Mouse (Mus musculus) layer of hippocampus, postnatal 36 days (tissue): ENCODE measurements around the gene Lamp2. TPM values are rescaled to one million over a fixed set of nuclear protein-coding genes. Genes with fewer than 3 reads are reported as not detected.
"Not testable (repeated sequence)": the region's sequence is repeated elsewhere in the genome, so short reads cannot be mapped to it uniquely, and the experiment has no call there.

Experiments
- DNase-seq, 2 experiments: peaks; one replicate each; pipeline ENCODE4 v3.0.0; 2022
- total RNA-seq, 2 experiments: library from RNA; stranded (reverse); gene quantifications; 2 replicates each; pipeline ENCODE4 v1.2.3; 2021

Lamp2 gene
- total RNA-seq, 2 experiments from 2014 or later: 67.3 to 71.6 TPM

GRCm38 (mm10) chrX:38426043-38426442 is 30.2 kb downstream of the Lamp2 start:
- DNase-seq: no peak

GRCm38 (mm10) chrX:38423096-38423495 is 33.2 kb downstream of the Lamp2 start:
- DNase-seq: no peak

GRCm38 (mm10) chrX:38422396-38422795 is 33.9 kb downstream of the Lamp2 start:
- DNase-seq: no peak

- DNase-seq: no peak
Observed at GRCm38 (mm10) chrX:38403879-38404278, 52.4 kb downstream of the Lamp2 start.

- DNase-seq: no peak
Observed at GRCm38 (mm10) chrX:38402981-38403380, 53.3 kb downstream of the Lamp2 start.

GRCm38 (mm10) chrX:38402004-38402403 is 54.2 kb downstream of the Lamp2 start:
- DNase-seq: no peak

GRCm38 (mm10) chrX:38400616-38401015 is 55.6 kb downstream of the Lamp2 start:
- DNase-seq: no peak

- no peak for DNase-seq
Observed at GRCm38 (mm10) chrX:38399671-38400070, 56.6 kb downstream of the Lamp2 start.

GRCm38 (mm10) chrX:38373169-38373568 is 83.1 kb downstream of the Lamp2 start:
- not testable (repeated sequence) for DNase-seq

- DNase-seq: not testable (repeated sequence)
Observed at GRCm38 (mm10) chrX:38364621-38365020, 91.6 kb downstream of the Lamp2 start.

GRCm38 (mm10) chrX:38362016-38362415 is 94.2 kb downstream of the Lamp2 start:
- DNase-seq: no peak

Other genes starting within 250 kb of the Lamp2 start
- gene Tmem255a, start 204.0 kb downstream of the Lamp2 start, total RNA-seq: 10 to 100 TPM; 20.0 to 24.1 TPM
- not detected for gene Atp1b4, start 140.3 kb downstream of the Lamp2 start, total RNA-seq
- 10 to 100 TPM; 34.0 to 34.3 TPM for gene Cul4b, start 119.7 kb upstream of the Lamp2 start, total RNA-seq
- 10 to 100 TPM; 93.0 to 98.4 TPM for gene Mcts1, start 144.1 kb upstream of the Lamp2 start, total RNA-seq
- gene C1galt1c1, start 178.6 kb upstream of the Lamp2 start, total RNA-seq: 10 to 100 TPM; 25.8 to 27.9 TPM